Mouse (Mus musculus): ENCODE measurements around the gene Maml2. TPM values are rescaled to one million over a fixed set of nuclear protein-coding genes. Genes with fewer than 3 reads are reported as not detected.

The Maml2 gene
- polyA plus RNA-seq, 1 experiment = 12.3 TPM

DNA sequence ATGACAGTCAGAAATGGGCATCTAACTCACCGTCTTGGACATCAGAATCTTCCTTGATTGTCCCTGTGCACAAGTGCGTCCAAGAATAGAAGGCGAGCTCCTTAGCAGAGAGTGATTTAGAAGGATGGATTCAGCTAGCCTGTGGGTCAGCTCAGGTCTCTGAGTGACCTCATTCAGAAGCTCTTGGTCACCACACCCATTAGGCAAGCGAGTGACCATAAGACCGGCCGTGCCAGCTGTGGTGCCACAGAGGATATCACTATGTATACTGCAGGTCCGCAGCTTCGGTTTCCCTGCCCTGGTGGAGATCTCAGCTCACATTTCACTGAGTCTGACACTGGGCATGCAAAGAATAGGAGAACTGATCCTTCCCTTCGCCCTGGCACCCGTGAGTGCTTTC is 294.9 kb downstream of the Maml2 start:
- Histone ChIP-seq H3K4me1 (ENCODE audit: control insufficient read depth, insufficient read depth, low read length) (peaks cover 5% of the 10 kb centered on the region), H3K27ac (ENCODE audit: insufficient read depth, low read length) (no peak overlapping the region), H3K27me3 (ENCODE audit: control insufficient read depth, insufficient read depth, low read length) (no peaks in the 10 kb centered on the region), H3K4me3 (replicated peaks; ENCODE audit: insufficient read depth, low read depth, low read length) (no peak overlapping the region)
- TF ChIP-seq CTCF (IDR thresholded peaks at IDR 0.05; ENCODE audit: borderline replicate concordance, insufficient read depth, low read depth, low read length) = no peak
- no peak for TF ChIP-seq POLR2A (IDR thresholded peaks at IDR 0.05; ENCODE audit: borderline replicate concordance, insufficient read depth, low read length)
- WGBS = 88% methylated on average over 10 of the region's 10 CpGs
- DNase-seq = no peak

DNA sequence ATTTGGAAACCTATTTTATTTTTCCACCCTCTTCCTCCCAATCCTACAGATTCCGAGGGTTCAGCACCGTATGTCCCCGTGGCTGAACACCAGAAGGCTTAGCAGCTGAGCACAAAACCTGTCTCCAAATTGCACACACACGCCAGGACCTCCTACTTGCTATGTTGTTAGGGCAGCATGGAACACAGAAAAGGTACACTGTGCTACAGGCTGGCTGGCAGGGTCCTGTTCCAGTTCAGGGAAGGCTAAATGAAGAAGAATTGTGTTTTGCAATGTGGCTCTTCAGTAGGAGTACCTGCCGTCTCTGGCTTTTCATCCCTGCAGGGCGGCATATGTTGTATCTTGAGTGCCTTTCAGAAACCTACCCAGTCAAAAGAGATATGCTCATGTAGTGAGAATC is 300.0 kb downstream of the Maml2 start:
- peak overlapping the region; percentile 98 for H3K27ac ChIP-seq (ENCODE audit: insufficient read depth, low read length)
- DNase-seq = peak; percentile 80 to 92
- H3K4me3 ChIP-seq (replicated peaks; ENCODE audit: insufficient read depth, low read depth, low read length) = no peak overlapping the region
- no peaks in the 10 kb centered on the region for H3K27me3 ChIP-seq (ENCODE audit: control insufficient read depth, insufficient read depth, low read length)
- peaks cover 29% of the 10 kb centered on the region for H3K4me1 ChIP-seq (ENCODE audit: control insufficient read depth, insufficient read depth, low read length)
- 11% methylated on average over 6 of the region's 6 CpGs for WGBS
- TF ChIP-seq POLR2A (IDR thresholded peaks at IDR 0.05; ENCODE audit: borderline replicate concordance, insufficient read depth, low read length) (peak; percentile 49; the same call in 1 of the 2 replicates), CTCF (IDR thresholded peaks at IDR 0.05; ENCODE audit: borderline replicate concordance, insufficient read depth, low read depth, low read length) (peak; percentile 7; the same call in 1 of the 2 replicates)

DNA sequence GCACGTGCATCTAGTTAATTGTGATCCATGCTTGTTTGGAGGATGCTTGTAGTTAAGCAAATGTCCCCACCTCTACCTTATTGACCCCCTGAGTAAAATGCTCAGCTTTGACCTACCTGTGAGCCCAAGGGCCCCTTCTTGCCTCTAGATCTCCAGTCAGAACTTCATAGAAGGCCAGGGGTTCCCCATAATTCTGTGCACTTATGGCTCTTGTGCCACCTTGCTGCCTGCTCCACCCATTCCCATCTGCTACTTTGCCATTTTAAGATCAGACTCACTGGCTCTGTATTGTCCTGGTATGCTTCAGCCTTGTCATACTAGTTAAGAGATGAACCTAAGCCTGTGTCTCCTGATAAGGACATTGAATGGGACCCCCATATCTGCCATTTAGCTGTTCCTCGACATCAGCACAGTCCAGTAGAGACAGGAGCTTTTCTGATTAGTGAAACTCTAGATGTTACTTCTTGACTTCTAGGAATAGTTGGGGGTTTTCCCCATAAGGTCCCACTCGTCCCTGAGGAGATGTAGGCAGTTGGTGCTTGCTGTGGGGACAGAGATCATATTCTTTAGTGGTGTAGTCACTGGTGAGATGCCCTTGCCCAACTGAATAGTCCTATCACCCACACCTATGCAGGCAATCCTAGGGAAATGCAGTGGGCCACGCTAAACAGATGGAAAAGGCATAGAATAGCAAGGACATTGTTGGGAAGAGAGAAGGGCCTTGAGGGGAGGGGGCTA is 301.0 kb downstream of the Maml2 start:
- no peaks in the 10 kb centered on the region for H3K27me3 ChIP-seq (ENCODE audit: control insufficient read depth, insufficient read depth, low read length)
- peak in 1 of 2 experiments; percentile 38 for DNase-seq
- peak overlapping the region; percentile 98 for H3K27ac ChIP-seq (ENCODE audit: insufficient read depth, low read length)
- 74% methylated on average over 4 of the region's 4 CpGs for WGBS
- H3K4me3 ChIP-seq (replicated peaks; ENCODE audit: insufficient read depth, low read depth, low read length) = no peak overlapping the region
- no peak for TF ChIP-seq POLR2A (IDR thresholded peaks at IDR 0.05; ENCODE audit: borderline replicate concordance, insufficient read depth, low read length)
- TF ChIP-seq CTCF (IDR thresholded peaks at IDR 0.05; ENCODE audit: borderline replicate concordance, insufficient read depth, low read depth, low read length) = no peak
- peaks cover 29% of the 10 kb centered on the region for H3K4me1 ChIP-seq (ENCODE audit: control insufficient read depth, insufficient read depth, low read length)

DNA sequence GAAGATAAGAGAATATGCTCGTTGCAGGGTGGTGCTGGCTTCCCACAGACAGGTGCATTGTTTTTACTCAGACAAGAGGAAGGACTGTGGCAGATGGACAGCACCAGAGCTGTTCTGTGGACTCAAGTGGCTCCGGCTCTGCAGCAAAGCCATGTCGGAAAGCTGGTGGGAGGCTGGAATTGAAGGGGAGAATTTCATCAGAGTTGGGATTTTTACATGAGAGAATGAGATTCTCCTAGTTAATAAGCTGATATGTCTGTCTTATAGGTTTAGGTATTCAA is 301.5 kb downstream of the Maml2 start:
- Histone ChIP-seq H3K4me3 (replicated peaks; ENCODE audit: insufficient read depth, low read depth, low read length) (no peak overlapping the region), H3K27ac (ENCODE audit: insufficient read depth, low read length) (peak overlapping the region; percentile 98), H3K4me1 (ENCODE audit: control insufficient read depth, insufficient read depth, low read length) (peaks cover 29% of the 10 kb centered on the region), H3K27me3 (ENCODE audit: control insufficient read depth, insufficient read depth, low read length) (no peaks in the 10 kb centered on the region)
- WGBS = 17% methylated on average over 3 of the region's 3 CpGs
- DNase-seq = peak; percentile 42 to 44
- TF ChIP-seq POLR2A (IDR thresholded peaks at IDR 0.05; ENCODE audit: borderline replicate concordance, insufficient read depth, low read length) (no peak), CTCF (IDR thresholded peaks at IDR 0.05; ENCODE audit: borderline replicate concordance, insufficient read depth, low read depth, low read length) (no peak)

DNA sequence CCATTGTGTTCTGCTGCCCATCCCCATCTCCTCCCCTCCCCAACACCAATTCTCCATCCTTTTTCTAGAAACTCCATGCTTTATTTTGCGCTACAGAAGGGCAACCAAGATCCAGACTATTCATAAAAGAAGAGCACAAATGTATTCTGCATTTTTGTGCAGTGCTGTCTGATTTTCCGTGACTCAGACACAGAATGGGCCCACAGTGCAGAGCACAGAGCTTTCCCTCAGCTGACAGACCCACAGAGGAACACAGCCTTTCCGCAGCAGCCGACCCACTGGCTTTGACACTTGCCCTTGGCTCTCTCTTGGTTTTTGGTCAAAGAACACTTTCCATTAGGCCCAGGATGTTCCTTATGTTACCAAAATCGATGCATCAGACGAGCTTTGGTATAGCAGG is 302.0 kb downstream of the Maml2 start:
- Histone ChIP-seq H3K27ac (ENCODE audit: insufficient read depth, low read length) (peak overlapping the region; percentile 20), H3K4me3 (replicated peaks; ENCODE audit: insufficient read depth, low read depth, low read length) (no peak overlapping the region)

DNA sequence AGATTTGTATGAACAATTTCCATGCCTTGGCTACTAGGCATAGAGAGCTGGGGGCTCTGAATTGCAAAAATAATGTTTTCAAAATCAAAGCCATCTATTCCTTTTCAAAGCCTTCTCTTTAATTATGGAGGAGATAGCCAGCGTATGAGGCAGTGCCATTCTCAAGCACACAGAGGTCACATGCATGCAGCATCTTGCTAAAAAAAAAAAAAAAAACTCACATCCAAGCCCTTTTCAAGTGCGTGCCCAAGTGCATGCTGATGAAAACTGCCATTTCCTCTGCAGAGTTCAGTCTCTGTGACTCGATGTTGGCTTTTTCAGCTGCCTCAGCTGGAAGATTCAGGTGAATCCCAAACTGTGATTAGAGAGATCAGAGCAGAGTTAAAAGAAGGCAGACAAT is 304.0 kb downstream of the Maml2 start:
- WGBS = 92% methylated on average over 3 of the region's 3 CpGs
- H3K4me3 ChIP-seq (replicated peaks; ENCODE audit: insufficient read depth, low read depth, low read length) = no peak overlapping the region

More for the DNA sequence above, 302.0 kb downstream of the Maml2 start:
- H3K4me1 ChIP-seq (ENCODE audit: control insufficient read depth, insufficient read depth, low read length) = peaks cover 29% of the 10 kb centered on the region
- no peaks in the 10 kb centered on the region for H3K27me3 ChIP-seq (ENCODE audit: control insufficient read depth, insufficient read depth, low read length)
- TF ChIP-seq POLR2A (IDR thresholded peaks at IDR 0.05; ENCODE audit: borderline replicate concordance, insufficient read depth, low read length) (no peak), CTCF (IDR thresholded peaks at IDR 0.05; ENCODE audit: borderline replicate concordance, insufficient read depth, low read depth, low read length) (no peak)
- no peak for DNase-seq
- WGBS = 91% methylated on average over 6 of the region's 6 CpGs

DNA sequence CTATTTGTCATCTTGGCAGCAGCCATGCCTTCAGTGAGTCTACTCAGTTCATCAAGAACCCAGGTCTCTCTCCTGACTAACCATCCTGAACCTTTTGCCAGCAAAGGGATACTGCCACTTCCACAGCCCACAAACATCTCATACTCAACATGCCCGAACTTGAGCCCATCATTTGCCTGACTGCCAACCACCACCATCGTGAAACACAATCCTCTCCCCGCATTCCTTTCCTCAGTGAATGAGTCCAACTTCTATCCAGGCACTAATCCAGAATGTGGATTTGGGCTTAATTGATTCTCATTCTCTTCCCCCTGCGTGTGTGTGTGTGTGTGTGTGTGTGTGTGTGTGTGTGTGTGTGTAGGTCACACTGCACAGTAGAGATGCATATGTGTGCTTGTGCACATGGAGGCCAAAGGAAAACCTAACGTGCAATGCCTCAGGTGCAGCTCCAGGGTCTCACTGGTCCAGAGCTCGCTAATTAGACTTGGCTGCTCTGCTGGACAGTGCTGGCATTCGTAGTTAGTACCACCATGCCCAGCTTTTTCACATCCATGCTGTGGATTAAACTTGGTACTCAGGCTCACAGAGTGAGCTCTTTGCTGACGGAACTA is 305.9 kb downstream of the Maml2 start:
- H3K27ac ChIP-seq (ENCODE audit: insufficient read depth, low read length) = no peak overlapping the region
- 44% methylated on average over 8 of the region's 8 CpGs for WGBS
- no peak overlapping the region for H3K4me3 ChIP-seq (replicated peaks; ENCODE audit: insufficient read depth, low read depth, low read length)
- no peak for DNase-seq
- TF ChIP-seq CTCF (IDR thresholded peaks at IDR 0.05; ENCODE audit: borderline replicate concordance, insufficient read depth, low read depth, low read length) (no peak), POLR2A (IDR thresholded peaks at IDR 0.05; ENCODE audit: borderline replicate concordance, insufficient read depth, low read length) (no peak)
- no peaks in the 10 kb centered on the region for H3K27me3 ChIP-seq (ENCODE audit: control insufficient read depth, insufficient read depth, low read length)
- H3K4me1 ChIP-seq (ENCODE audit: control insufficient read depth, insufficient read depth, low read length) = peaks cover 18% of the 10 kb centered on the region

More for the DNA sequence above, 304.0 kb downstream of the Maml2 start:
- Histone ChIP-seq H3K4me1 (ENCODE audit: control insufficient read depth, insufficient read depth, low read length) (peaks cover 29% of the 10 kb centered on the region), H3K27me3 (ENCODE audit: control insufficient read depth, insufficient read depth, low read length) (no peaks in the 10 kb centered on the region), H3K27ac (ENCODE audit: insufficient read depth, low read length) (no peak overlapping the region)
- no peak for DNase-seq
- TF ChIP-seq CTCF (IDR thresholded peaks at IDR 0.05; ENCODE audit: borderline replicate concordance, insufficient read depth, low read depth, low read length) = no peak
- no peak for TF ChIP-seq POLR2A (IDR thresholded peaks at IDR 0.05; ENCODE audit: borderline replicate concordance, insufficient read depth, low read length)
